Mouse (Mus musculus) CH12.LX (cell line): ENCODE measurements around the gene Etv6. TPM values are rescaled to one million over a fixed set of nuclear protein-coding genes. Genes with fewer than 3 reads are reported as not detected.

Experiments
- DNase-seq: peaks from one replicate; pipeline ENCODE4 v3.0.0-alpha.2; 2013; ENCODE audit errors: extremely low read depth
- H3K27ac ChIP-seq: 2 replicates; pipeline ENCODE4 v1.5.1; 2012; ENCODE audit warnings: low read depth, mild to moderate bottlenecking, control low read depth, moderate library complexity; ENCODE audit not compliant: insufficient read depth
- H3K27me3 ChIP-seq: replicated peaks from 2 replicates; pipeline ENCODE3; 2012; ENCODE audit warnings: inconsistent platforms
- H3K36me3 ChIP-seq, 2 experiments: replicated peaks in 1 of 2; 2 replicates each; pipeline versions ENCODE3 to v1.6.1; 2012; ENCODE audit warnings: inconsistent platforms in 1 of 2, low read length in 1 of 2, mild to moderate bottlenecking in 1 of 2, mixed read lengths in 1 of 2, moderate library complexity in 1 of 2; ENCODE audit not compliant: control insufficient read depth in 1 of 2, insufficient read depth in 1 of 2
- H3K4me1 ChIP-seq, 2 experiments: 2 replicates each; pipeline ENCODE4 v1.6.1; 2012; ENCODE audit warnings: inconsistent platforms in 1 of 2, moderate library complexity in 1 of 2; ENCODE audit not compliant: insufficient read depth in 2 of 2, control insufficient read depth in 1 of 2
- H3K4me2 ChIP-seq: 2 replicates; pipeline ENCODE4 v1.6.1; 2012; ENCODE audit warnings: low read depth, mild to moderate bottlenecking, control low read depth; ENCODE audit not compliant: poor library complexity, insufficient read depth, severe bottlenecking
- H3K4me3 ChIP-seq, 3 experiments: fragments of 150-350 bp in 1 of 3; sonication (generic) in 1 of 3; replicated peaks in 1 of 3; 2 replicates each; pipeline versions ENCODE3 to v1.5.1; 2011 to 2012; ENCODE audit warnings: low read depth in 2 of 3, low read length in 2 of 3, mild to moderate bottlenecking in 2 of 3, moderate library complexity in 2 of 3, control low read depth in 1 of 3, improper control_type of control experiment in 1 of 3, inconsistent platforms in 1 of 3, mixed read lengths in 1 of 3; ENCODE audit not compliant: poor library complexity in 1 of 3
- H3K79me2 ChIP-seq: replicated peaks from 2 replicates; pipeline ENCODE4 v1.6.1; 2012; ENCODE audit warnings: mild to moderate bottlenecking, moderate library complexity; ENCODE audit not compliant: control insufficient read depth, poor library complexity, insufficient read depth, severe bottlenecking; ENCODE audit errors: extremely low read depth
- H3K9ac ChIP-seq: 2 replicates; pipeline ENCODE4 v1.6.1; 2012; ENCODE audit warnings: low read depth, mild to moderate bottlenecking, control low read depth, moderate library complexity; ENCODE audit not compliant: insufficient read depth
- H3K9me3 ChIP-seq: replicated peaks from 2 replicates; pipeline ENCODE3; 2012; ENCODE audit warnings: low read length, inconsistent platforms, mixed read lengths
- CHD1 ChIP-seq: IDR thresholded peaks from 2 replicates; pipeline ENCODE4 v1.6.1; 2012; ENCODE audit warnings: low read depth, low read length, improper control_type of control experiment, inconsistent platforms
- ELF1 ChIP-seq: IDR thresholded peaks from 2 replicates; pipeline ENCODE4 v1.6.1; 2014; ENCODE audit warnings: low read depth, mild to moderate bottlenecking, inconsistent platforms, low read length, improper control_type of control experiment
- EP300 ChIP-seq: IDR thresholded peaks from 2 replicates; pipeline ENCODE4 v1.6.1; 2011; ENCODE audit warnings: low read length, improper control_type of control experiment
- ETS1 ChIP-seq: conservative IDR thresholded peaks from 2 replicates; pipeline ENCODE4 v1.6.1; 2012; ENCODE audit warnings: low read depth, mild to moderate bottlenecking, inconsistent platforms, low read length, improper control_type of control experiment, moderate library complexity
- HCFC1 ChIP-seq: IDR thresholded peaks from 2 replicates; pipeline ENCODE4 v1.6.1; 2012; ENCODE audit warnings: low read depth, mild to moderate bottlenecking, inconsistent platforms, low read length, improper control_type of control experiment
- JUN ChIP-seq: IDR thresholded peaks from 2 replicates; pipeline ENCODE4 v1.6.1; 2011; ENCODE audit warnings: low read depth, mild to moderate bottlenecking, low read length, improper control_type of control experiment, moderate library complexity; ENCODE audit not compliant: insufficient read depth
- JUND ChIP-seq: conservative IDR thresholded peaks from 2 replicates; pipeline ENCODE4 v1.6.1; 2011; ENCODE audit warnings: low read depth, low read length, improper control_type of control experiment
- KAT2A ChIP-seq: IDR thresholded peaks from 2 replicates; pipeline ENCODE4 v1.6.1; 2012; ENCODE audit warnings: low read length, improper control_type of control experiment, inconsistent platforms; ENCODE audit not compliant: insufficient replicate concordance
- MAFK ChIP-seq: IDR thresholded peaks from 2 replicates; pipeline ENCODE4 v1.6.1; 2011; ENCODE audit warnings: low read length, improper control_type of control experiment; ENCODE audit not compliant: insufficient replicate concordance
- MEF2A ChIP-seq: IDR thresholded peaks from 2 replicates; pipeline ENCODE4 v1.6.1; 2014; ENCODE audit warnings: low read depth, mild to moderate bottlenecking, inconsistent platforms, low read length, improper control_type of control experiment, borderline replicate concordance
- MXI1 ChIP-seq: IDR thresholded peaks from 2 replicates; pipeline ENCODE4 v1.6.1; 2011; ENCODE audit warnings: mild to moderate bottlenecking, low read depth, low read length, improper control_type of control experiment
- MYC ChIP-seq: IDR thresholded peaks from 2 replicates; pipeline ENCODE4 v1.6.1; 2011; ENCODE audit warnings: low read depth, mild to moderate bottlenecking, improper control_type of control experiment, low read length
- NELFE ChIP-seq: IDR thresholded peaks from 2 replicates; pipeline ENCODE4 v1.6.1; 2011; ENCODE audit warnings: low read depth, low read length, improper control_type of control experiment
- NRF1 ChIP-seq: IDR thresholded peaks from 2 replicates; pipeline ENCODE4 v1.6.1; 2014; ENCODE audit warnings: low read depth, mild to moderate bottlenecking, inconsistent platforms, low read length, improper control_type of control experiment, moderate library complexity
- RAD21 ChIP-seq: IDR thresholded peaks from 2 replicates; pipeline ENCODE4 v1.6.1; 2011; ENCODE audit warnings: low read depth, mild to moderate bottlenecking, low read length, improper control_type of control experiment, moderate library complexity
- TBP ChIP-seq: conservative IDR thresholded peaks from 2 replicates; pipeline ENCODE4 v1.6.1; 2011; ENCODE audit warnings: low read depth, low read length, improper control_type of control experiment
- UBTF ChIP-seq: IDR thresholded peaks from 2 replicates; pipeline ENCODE4 v1.6.1; 2012; ENCODE audit warnings: low read depth, mild to moderate bottlenecking, inconsistent platforms, low read length, improper control_type of control experiment, moderate library complexity
- USF2 ChIP-seq: conservative IDR thresholded peaks from 2 replicates; pipeline ENCODE4 v1.6.1; 2011; ENCODE audit warnings: low read depth, low read length, improper control_type of control experiment
- ZNF384 ChIP-seq: IDR thresholded peaks from 2 replicates; pipeline ENCODE4 v1.6.1; 2012; ENCODE audit warnings: low read depth, low read length, improper control_type of control experiment, inconsistent platforms
- dilution Hi-C: fragments of 300-500 bp; cut with MboI; formaldehyde crosslinking; loops from 2 replicates; pipeline ENCODE4 v1.14.3; 2020; ENCODE audit warnings: low sequenced_read_pairs; ENCODE audit not compliant: extremely low pct_unique_long_range_greater_than_20kb, extremely low pct_ligation_motif_present
- in situ Hi-C: fragments of 300-500 bp; cut with MboI; formaldehyde crosslinking; loops from 3 replicates; pipeline ENCODE4 v1.14.3; 2019; ENCODE audit warnings: low sequenced_read_pairs, low pct_ligation_motif_present, low pct_unique_long_range_greater_than_20kb, mixed read lengths
- polyA plus RNA-seq: library from polyadenylated mRNA; unstranded; fragments of >175 nt; gene quantifications from 2 replicates; pipeline ENCODE4 v1.2.1, GENCODE M21; 2012; ENCODE audit warnings: low read depth; ENCODE audit not compliant: insufficient read length
- total RNA-seq, 2 experiments: library from RNA; depleted of rRNA; stranded (reverse); fragments of 300-350 nt in 1 of 2; fragments of >200 nt in 1 of 2; gene quantifications; 2 replicates each; pipeline ENCODE4 v1.2.3; 2012 to 2014

Etv6 gene
- total and polyA plus RNA-seq, 3 experiments, result 7.6 to 29.5 (median 10.1) TPM

DNA sequence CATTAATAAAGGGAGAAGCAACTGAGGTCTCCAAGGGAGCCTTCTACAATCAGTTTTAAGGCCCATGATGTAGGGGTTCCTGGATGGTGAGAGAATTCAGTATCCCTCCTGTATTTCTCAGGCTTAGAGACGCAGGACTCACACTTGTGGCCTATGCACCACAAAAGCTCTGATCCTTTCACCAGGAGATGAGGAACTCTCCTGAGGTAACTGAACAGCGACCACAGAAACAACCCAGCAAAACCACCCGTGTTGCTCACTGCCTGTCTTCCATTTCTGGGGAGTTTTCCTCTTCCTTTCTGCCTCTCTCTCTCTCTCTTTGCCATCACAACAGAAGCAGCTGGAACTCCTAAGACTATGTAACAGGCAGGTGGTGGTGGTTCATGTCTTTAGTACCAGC is 256.3 kb downstream of the Etv6 start:
- no peak overlapping the region for H3K4me2 ChIP-seq
- no peak overlapping the region for H3K27ac ChIP-seq
- H3K4me1 ChIP-seq, result peaks cover 0 to 23% of the 10 kb centered on the region in 2 experiments; a peak in 2 of 4 replicates
- H3K9me3 ChIP-seq, result no peaks in the 10 kb centered on the region
- in situ Hi-C loops (no loop called here), dilution Hi-C loops (no loop called here)
- no peak overlapping the region for H3K9ac ChIP-seq
- no peak overlapping the region for H3K4me3 ChIP-seq
- no peaks in the 10 kb centered on the region for H3K27me3 ChIP-seq
- DNase-seq, result no peak
- no peaks in the 10 kb centered on the region for H3K79me2 ChIP-seq
- H3K36me3 ChIP-seq, result no peaks in the 10 kb centered on the region
- TF ChIP-seq MEF2A (no peak), HCFC1 (no peak), UBTF (no peak), JUN (no peak), NELFE (no peak), ETS1 (no peak), MYC (no peak), MAFK (no peak), NRF1 (no peak), CHD1 (no peak), TBP (no peak), ELF1 (no peak), ZNF384 (no peak), RAD21 (no peak), MXI1 (no peak)
- TF ChIP-seq, all 38 proteins: peak for 0

DNA sequence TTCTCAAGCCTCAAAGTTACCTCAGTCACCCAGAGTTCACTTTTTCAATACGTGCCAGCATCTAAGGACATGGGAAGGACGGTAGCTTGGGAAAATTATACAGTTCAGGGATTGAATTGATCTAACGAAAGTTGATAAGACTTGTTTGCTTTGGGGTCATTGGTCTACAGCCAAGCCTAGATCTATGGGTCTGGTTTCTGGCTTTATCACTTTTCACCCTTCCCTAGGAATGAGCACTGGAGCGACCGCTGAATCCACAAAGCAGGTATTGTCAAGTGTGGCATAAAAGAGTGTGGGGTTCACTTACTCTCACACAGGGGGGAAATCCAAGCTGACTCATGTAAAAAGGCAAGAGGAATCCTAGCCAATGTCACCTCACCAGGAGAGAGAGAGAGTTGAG is 256.9 kb downstream of the Etv6 start:
- TF ChIP-seq ZNF384 (no peak), KAT2A (no peak), USF2 (no peak), MEF2A (no peak), JUND (no peak), EP300 (no peak), ETS1 (no peak), MYC (no peak), NELFE (no peak)
- TF ChIP-seq, all 38 proteins: peak for 0
- H3K27me3 ChIP-seq, result no peaks in the 10 kb centered on the region
- in situ Hi-C loops, result no loop called here

More for the DNA sequence above, 256.9 kb downstream of the Etv6 start:
- Histone ChIP-seq H3K9ac (no peak overlapping the region), H3K4me2 (no peak overlapping the region), H3K36me3 (no peaks in the 10 kb centered on the region), H3K4me3 (no peak overlapping the region), H3K27ac (no peak overlapping the region), H3K4me1 (peaks cover 0 to 23% of the 10 kb centered on the region in 2 experiments; a peak in 2 of 4 replicates), H3K9me3 (no peaks in the 10 kb centered on the region), H3K79me2 (no peaks in the 10 kb centered on the region)
- no peak for DNase-seq
- dilution Hi-C loops, result no loop called here
